Mouse (Mus musculus) myocyte (in vitro differentiated cells): Measurements from ENCODE around the gene Sh3pxd2b.

Experiments used
- MAX ChIP-seq: IDR thresholded peaks from one replicate; pipeline ENCODE4 v1.6.1; 2011; ENCODE audit warnings: low read depth, mild to moderate bottlenecking, control low read depth
- POLR2A ChIP-seq: IDR thresholded peaks from one replicate; pipeline ENCODE4 v1.6.1; 2011; ENCODE audit warnings: low read depth, mild to moderate bottlenecking, control low read depth, moderate library complexity; ENCODE audit not compliant: insufficient read length
- TCF12 ChIP-seq: IDR thresholded peaks from one replicate; pipeline ENCODE4 v1.6.1; 2011; ENCODE audit warnings: mild to moderate bottlenecking, control low read depth; ENCODE audit not compliant: poor library complexity, insufficient read depth, severe bottlenecking
- USF1 ChIP-seq: IDR thresholded peaks from one replicate; pipeline ENCODE4 v1.6.1; 2011; ENCODE audit warnings: low read depth, mild to moderate bottlenecking, control low read depth, moderate library complexity

DNA sequence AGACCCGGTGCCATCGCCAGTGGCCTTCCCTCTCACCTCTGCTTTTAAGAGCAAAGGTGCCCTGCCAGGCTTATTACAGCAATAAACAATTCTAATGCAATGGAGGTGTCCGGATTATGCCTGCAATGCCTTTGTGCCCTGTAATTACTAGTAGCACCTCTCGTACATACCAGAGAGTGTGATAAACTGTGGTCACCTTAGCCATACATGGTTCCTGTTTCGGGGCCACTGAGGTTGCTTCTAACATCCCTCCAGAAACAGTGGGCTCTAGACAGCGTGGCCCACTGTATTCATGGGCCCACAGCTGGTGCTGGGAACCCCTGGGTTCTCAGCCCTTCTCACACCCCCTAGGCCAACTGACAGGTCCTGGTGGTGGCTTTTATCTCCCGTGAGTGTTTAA lies 79.9 kb downstream of the Sh3pxd2b start:
- TF ChIP-seq POLR2A (no peak), TCF12 (no peak), MAX (no peak), USF1 (no peak)
